Mouse (Mus musculus): ENCODE results near the gene Bahcc1.

Gene Bahcc1

GRCm38 (mm10) chr11:120241981-120242725 is 9.4 kb downstream of the Bahcc1 start:
- DNase-seq (ENCODE audit: low read depth in 1 of 2, low spot score in 2 of 2) = no peak

- DNase-seq (ENCODE audit: low read depth in 1 of 2, low spot score in 2 of 2) = no peak
Measured at GRCm38 (mm10) chr11:120242726-120243530, 10.2 kb downstream of the Bahcc1 start.

GRCm38 (mm10) chr11:120243531-120243820 is 10.7 kb downstream of the Bahcc1 start:
- no peak for DNase-seq (ENCODE audit: low read depth in 1 of 2, low spot score in 2 of 2)

GRCm38 (mm10) chr11:120248160-120248793 is 15.5 kb downstream of the Bahcc1 start:
- no peak for DNase-seq (ENCODE audit: low read depth in 1 of 2, low spot score in 2 of 2)

- DNase-seq (ENCODE audit: low read depth in 1 of 2, low spot score in 2 of 2) = no peak
Measured at GRCm38 (mm10) chr11:120248899-120249298, 16.2 kb downstream of the Bahcc1 start.

- no peak for DNase-seq (ENCODE audit: low read depth in 1 of 2, low spot score in 2 of 2)
Measured at GRCm38 (mm10) chr11:120250991-120251949, 18.5 kb downstream of the Bahcc1 start.

GRCm38 (mm10) chr11:120251950-120252308 is 19.2 kb downstream of the Bahcc1 start:
- DNase-seq (ENCODE audit: low read depth in 1 of 2, low spot score in 2 of 2) = no peak

- no peak for DNase-seq (ENCODE audit: low read depth in 1 of 2, low spot score in 2 of 2)
Measured at GRCm38 (mm10) chr11:120252398-120252797, 19.7 kb downstream of the Bahcc1 start.

- no peak for DNase-seq (ENCODE audit: low read depth in 1 of 2, low spot score in 2 of 2)
Measured at GRCm38 (mm10) chr11:120252843-120253645, 20.3 kb downstream of the Bahcc1 start.

- no peak for DNase-seq (ENCODE audit: low read depth in 1 of 2, low spot score in 2 of 2)
Measured at GRCm38 (mm10) chr11:120253646-120254315, 21.0 kb downstream of the Bahcc1 start.

- DNase-seq (ENCODE audit: low read depth in 1 of 2, low spot score in 2 of 2) = no peak
Measured at GRCm38 (mm10) chr11:120254420-120254819, 21.7 kb downstream of the Bahcc1 start.

GRCm38 (mm10) chr11:120255038-120255437 is 22.3 kb downstream of the Bahcc1 start:
- no peak for DNase-seq (ENCODE audit: low read depth in 1 of 2, low spot score in 2 of 2)

GRCm38 (mm10) chr11:120255499-120255898 is 22.8 kb downstream of the Bahcc1 start:
- no peak for DNase-seq (ENCODE audit: low read depth in 1 of 2, low spot score in 2 of 2)

GRCm38 (mm10) chr11:120256108-120256507 is 23.4 kb downstream of the Bahcc1 start:
- no peak for DNase-seq (ENCODE audit: low read depth in 1 of 2, low spot score in 2 of 2)

GRCm38 (mm10) chr11:120256543-120256942 is 23.8 kb downstream of the Bahcc1 start:
- DNase-seq (ENCODE audit: low read depth in 1 of 2, low spot score in 2 of 2) = no peak

- DNase-seq (ENCODE audit: low read depth in 1 of 2, low spot score in 2 of 2) = peak; percentile 56 to 64
Measured at GRCm38 (mm10) chr11:120256981-120257820, 24.5 kb downstream of the Bahcc1 start.

GRCm38 (mm10) chr11:120257911-120258310 is 25.2 kb downstream of the Bahcc1 start:
- no peak for DNase-seq (ENCODE audit: low read depth in 1 of 2, low spot score in 2 of 2)

GRCm38 (mm10) chr11:120258896-120259689 is 26.3 kb downstream of the Bahcc1 start:
- DNase-seq (ENCODE audit: low read depth in 1 of 2, low spot score in 2 of 2) = no peak
